Mouse (Mus musculus) layer of hippocampus, adult 18-20 months (tissue): ENCODE measurements around the gene Havcr2. TPM values are rescaled to one million over a fixed set of nuclear protein-coding genes. Genes with fewer than 3 reads are reported as not detected.
"Not testable (repeated sequence)": the region's sequence is repeated elsewhere in the genome, so short reads cannot be mapped to it uniquely, and the experiment has no call there.

Source experiments
- DNase-seq, 2 experiments: peaks; one replicate each; pipeline ENCODE4 v3.0.0; 2022; ENCODE audit warnings: low spot score in 2 of 2
- long read RNA-seq: library from polyadenylated mRNA; stranded (forward); transcript quantifications from one replicate; pipeline ENCODE4 v2.0.0, GENCODE M21; 2021
- total RNA-seq, 2 experiments: library from RNA; stranded (reverse); gene quantifications; 2 replicates each; pipeline ENCODE4 v1.2.3; 2021

Gene Havcr2
- total RNA-seq = 1 to 10 TPM; 3.1 to 3.3 TPM
- long read RNA-seq, partial matches to known transcripts = 0 of 9 reads
- long read RNA-seq, other reads (novel, unspliced or antisense) = 5 of 9 reads

DNA sequence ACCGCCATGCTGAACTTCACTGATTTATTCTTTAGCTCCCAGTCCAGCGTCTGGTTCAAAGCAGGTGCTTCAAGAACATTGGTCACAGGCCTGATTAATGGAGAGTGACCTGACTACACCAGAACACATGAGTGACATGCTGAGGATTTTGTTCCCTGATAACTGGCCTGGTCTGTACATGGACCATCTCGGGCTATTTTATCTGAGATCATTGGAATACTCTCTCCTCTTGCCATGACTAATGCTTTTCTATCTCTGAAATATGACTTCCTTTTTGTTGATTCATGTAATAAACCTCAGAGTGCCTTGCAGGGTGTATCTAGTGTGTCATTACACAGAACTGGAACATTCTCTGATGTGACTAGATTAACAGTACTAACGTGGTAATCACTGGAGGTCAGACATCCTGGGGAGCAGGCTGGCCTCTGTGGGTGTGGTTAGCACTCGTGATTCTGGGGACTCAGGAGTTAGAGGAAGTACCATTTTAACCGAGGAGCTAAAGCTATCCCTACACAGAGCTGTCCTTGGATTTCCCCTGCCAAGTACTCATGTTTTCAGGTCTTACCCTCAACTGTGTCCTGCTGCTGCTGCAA, at the start of gene Havcr2:
Gene Havcr2 (plus strand): TSS at position 483 of the 593 bp plus-strand sequence.
- DNase-seq = no peak

GRCm38 (mm10) chr11:46404986-46405385, 49.7 kb upstream of the Havcr2 start:
- DNase-seq = no peak

DNA sequence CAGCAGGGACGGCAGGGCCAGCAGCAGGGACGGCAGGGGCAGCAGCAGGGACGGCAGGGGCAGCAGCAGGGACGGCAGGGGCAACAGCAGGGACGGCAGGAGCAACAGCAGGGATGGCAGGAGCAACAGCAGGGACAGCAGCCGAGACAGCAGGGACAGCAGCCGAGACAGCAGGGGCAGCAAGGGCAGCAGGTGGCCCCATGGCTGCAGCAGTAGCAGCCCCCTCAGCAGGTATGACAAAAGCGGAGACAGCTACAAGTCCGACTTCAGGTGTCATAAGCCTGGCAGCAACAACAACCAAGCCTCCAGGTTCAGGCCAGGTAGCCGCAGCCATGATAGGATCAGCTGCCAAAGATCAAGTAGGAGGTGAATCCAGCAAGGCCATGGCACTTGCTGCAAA, 48.0 kb upstream of the Havcr2 start:
- DNase-seq = no peak

GRCm38 (mm10) chr11:46410018-46410563, 44.6 kb upstream of the Havcr2 start:
- DNase-seq = no peak

GRCm38 (mm10) chr11:46418438-46418837, 36.3 kb upstream of the Havcr2 start:
- DNase-seq = no peak

GRCm38 (mm10) chr11:46418860-46419259, 35.9 kb upstream of the Havcr2 start:
- no peak for DNase-seq

DNA sequence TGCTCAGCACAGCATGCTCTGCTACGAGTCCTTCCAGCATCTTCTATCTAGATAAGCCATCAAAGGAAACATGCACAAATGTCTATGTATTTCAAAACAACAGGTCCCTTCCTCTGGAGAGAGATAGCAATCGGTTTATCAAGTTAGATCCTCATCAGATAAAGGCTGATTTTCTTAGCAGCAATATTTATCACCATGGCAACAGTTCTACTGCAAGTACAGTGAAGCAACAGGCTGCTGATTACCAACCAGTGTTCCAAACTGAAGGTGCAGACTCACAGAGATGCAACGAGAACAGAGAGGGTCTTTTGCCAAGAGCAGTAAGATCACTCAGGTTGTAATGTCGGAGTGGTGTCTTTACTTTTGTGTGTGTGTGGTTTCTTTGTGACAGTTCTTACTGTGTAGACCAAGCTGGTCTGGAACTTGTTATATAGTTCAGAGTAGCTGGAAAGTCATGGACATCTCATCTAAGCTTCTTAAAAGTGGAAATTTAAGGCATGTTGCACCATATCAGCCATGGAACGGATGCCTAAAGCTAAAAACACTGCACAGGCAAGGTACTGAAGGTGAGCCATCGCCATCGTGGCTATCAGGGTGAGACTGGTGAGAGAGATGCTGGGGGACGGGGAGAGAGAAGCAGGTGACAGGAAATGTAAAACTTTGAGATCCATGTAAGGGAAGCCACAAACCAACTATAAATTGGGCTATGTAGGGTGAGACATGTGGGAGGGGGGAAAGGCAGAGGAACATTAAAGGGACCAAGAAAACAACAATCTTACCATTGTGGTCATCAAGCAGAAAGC, 33.4 kb upstream of the Havcr2 start:
- no peak for DNase-seq

DNA sequence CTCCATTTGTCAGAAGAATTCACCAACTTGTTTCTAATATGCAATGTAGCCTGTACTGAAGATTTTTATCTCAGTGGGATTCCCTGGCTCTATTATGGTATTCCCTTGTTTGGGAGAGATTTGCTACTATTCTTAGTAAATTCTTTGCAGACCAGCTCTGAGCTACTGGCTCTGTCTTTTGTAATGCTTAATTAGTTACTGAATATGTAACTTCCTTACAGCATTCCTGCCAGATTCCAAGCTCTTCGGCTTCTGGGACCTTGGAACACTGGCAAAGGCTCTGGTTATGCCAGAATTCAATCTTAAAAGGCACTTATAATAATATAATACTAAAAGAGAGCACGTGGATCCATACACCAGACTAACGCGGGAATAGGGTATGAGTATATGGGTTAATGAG, 26.6 kb upstream of the Havcr2 start:
- DNase-seq = not testable (repeated sequence)

DNA sequence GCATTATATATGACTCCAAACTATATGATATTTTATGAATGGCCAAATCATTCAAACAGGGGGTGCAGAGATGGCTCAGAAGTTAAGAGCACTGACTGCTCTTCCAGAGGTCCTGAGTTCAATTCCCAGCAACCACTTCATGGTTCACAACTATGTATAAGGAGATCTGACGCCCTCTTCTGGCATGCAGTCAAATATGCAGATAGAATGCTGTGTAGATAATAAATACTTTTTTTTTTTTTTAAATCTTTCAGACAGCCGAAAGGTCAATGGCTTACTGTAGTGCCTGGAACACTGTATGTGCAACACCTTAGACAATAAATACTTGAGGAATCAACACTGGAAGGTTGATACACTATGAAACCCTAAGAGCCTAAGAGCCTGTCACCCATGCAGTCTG, 24.6 kb upstream of the Havcr2 start:
- DNase-seq = no peak

- DNase-seq = peak; percentile 84 to 94
These were observed 23.6 kb upstream of the Havcr2 start for GRCm38 (mm10) chr11:46431129-46431528.

DNA sequence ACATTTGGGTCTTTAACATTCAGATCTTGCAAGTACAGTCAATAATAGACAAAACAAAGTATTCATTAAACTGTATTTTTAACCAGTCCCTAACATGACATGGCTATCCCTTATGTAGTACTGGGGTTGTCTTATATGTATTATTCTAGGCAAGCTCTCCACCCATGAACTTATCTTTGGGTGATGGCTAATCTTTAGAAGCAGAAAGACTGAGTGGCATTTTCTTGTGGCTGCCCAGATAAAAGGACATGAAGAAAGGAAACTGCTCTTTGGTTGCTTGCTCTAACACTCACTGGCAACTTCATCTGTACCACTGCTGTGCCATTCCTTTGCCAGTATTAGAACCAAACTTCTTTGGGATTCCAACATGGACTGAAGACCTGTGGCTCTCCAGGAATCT, 19.4 kb upstream of the Havcr2 start:
- DNase-seq = no peak

- peak; percentile 93 to 96 for DNase-seq
These were observed 17.8 kb upstream of the Havcr2 start, which contains the start of gene Med7 for GRCm38 (mm10) chr11:46436760-46437458. TSS of gene Med7 (plus strand) at chr11:46436925.

DNA sequence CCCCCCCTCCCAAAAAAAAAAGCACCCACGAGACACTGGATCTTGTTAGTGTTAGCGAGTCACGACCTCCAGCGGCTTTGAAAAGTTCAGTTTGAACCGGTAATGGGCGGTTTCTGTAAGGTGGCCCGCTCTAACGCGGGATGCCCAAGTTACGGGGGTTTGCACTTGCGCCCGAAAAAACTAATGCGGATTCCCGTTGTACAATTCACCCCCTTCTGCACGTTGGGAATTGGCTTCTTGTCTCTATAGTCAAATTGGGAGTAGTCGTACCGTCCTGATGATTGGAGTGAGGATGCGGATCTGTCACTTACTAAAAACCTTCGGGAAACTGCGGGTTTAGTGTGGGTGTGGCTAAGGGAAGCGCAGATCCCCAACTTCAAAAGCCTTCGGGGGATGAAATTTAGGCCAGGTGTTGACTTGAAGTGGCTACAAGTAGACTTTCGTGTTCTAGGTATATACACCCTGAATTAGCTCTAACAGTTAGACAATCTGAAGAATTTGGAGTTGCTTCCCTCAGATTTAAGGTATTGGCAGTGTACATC, 17.2 kb upstream of the Havcr2 start:
- DNase-seq = no peak

- no peak for DNase-seq
These were observed 15.7 kb upstream of the Havcr2 start for GRCm38 (mm10) chr11:46439005-46439543.

- DNase-seq = no peak
These were observed 13.0 kb upstream of the Havcr2 start for GRCm38 (mm10) chr11:46441774-46442173.

DNA sequence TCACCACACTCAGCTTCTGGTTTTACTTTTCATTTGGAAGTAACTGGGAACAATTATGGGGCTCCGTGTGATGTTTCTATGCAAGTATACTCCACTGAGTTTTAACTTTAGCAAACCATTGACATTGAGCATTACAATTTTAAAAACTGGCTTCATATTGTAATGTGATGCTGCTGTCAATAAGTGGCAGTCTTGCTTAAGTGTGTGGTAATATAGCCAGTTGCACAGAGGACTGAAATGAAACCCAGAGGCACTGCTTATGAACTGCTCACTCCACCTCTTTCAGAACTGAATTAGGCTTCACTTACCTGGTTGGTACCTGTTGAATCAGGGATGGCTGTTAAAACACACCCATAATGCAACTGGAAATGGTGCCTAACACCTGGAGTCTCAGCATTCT, 11.6 kb upstream of the Havcr2 start:
- DNase-seq = no peak

- DNase-seq = no peak
These were observed 10.8 kb upstream of the Havcr2 start for GRCm38 (mm10) chr11:46443979-46444378.

GRCm38 (mm10) chr11:46446150-46446549, 8.6 kb upstream of the Havcr2 start:
- no peak for DNase-seq

DNA sequence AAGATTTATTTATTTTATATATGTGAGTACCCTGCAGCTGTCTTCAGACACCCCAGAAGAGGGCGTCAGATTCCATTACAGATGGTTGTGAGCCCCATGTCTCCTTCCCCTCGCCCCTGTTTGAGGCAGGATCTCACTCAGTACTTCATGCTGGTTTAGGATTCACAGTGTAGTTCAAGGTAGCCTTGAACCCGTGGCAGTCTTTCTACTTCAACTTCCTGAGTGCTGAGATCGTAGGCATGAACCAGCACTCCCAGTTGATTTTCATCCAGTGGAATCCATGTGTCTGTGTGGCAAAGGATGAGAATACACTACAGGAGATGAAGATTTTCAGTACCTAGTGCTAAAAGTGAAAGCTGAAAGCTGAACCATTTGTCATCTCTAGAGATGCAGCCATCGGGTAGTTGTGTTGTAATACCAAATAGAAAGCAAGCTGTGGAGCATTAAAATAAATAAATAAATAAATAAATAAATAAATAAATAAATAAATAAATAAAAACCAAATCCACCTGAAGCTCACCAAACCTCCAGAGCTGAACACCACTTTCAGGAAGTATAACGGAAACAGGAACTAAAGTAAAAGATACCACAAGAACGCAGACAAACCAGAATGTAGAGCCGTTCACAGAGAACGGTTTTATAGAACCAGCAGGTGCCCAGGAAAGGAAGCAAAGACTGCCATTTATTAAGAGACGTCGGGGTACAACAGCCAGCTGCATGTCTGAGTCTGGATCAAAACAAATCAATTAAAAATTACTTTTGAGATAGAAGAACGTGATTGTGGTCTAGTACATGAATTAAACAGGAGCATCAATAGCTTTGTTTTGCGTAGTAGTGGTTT, 6.9 kb upstream of the Havcr2 start:
- DNase-seq = no peak

GRCm38 (mm10) chr11:46449461-46450080, 5.2 kb upstream of the Havcr2 start:
- no peak for DNase-seq
